Mouse (Mus musculus): ENCODE measurements at regions not wholly inside any gene's neighbourhood (a gene's known extent, or its start where the extent isn't known, plus 50 kb on each side); places are given as distances from the start of the nearest gene placed in this dataset.
A peak's percentile ranks its signal among the peaks of the same experiment; 100 is the strongest.

GRCm38 (mm10) chr2:170675731-170676130 is 55.9 kb upstream of the Dok5 start:
- DNase-seq (ENCODE audit: extremely low spot score in 1 of 2, low spot score in 1 of 2), result no peak

GRCm38 (mm10) chr2:170673683-170674082 is 57.9 kb upstream of the Dok5 start:
- DNase-seq (ENCODE audit: extremely low spot score in 1 of 2, low spot score in 1 of 2), result no peak

- no peak for DNase-seq (ENCODE audit: extremely low spot score in 1 of 2, low spot score in 1 of 2)
Measured at GRCm38 (mm10) chr2:170672789-170673188, 58.8 kb upstream of the Dok5 start.

GRCm38 (mm10) chr2:170668960-170669359 is 62.6 kb upstream of the Dok5 start:
- no peak for DNase-seq (ENCODE audit: extremely low spot score in 1 of 2, low spot score in 1 of 2)

GRCm38 (mm10) chr2:170668497-170668896 is 63.1 kb upstream of the Dok5 start:
- no peak for DNase-seq (ENCODE audit: extremely low spot score in 1 of 2, low spot score in 1 of 2)

GRCm38 (mm10) chr2:170662069-170662980 is 60.5 kb upstream of the 4930470P17Rik start:
- peak; percentile 40 to 61 for DNase-seq (ENCODE audit: extremely low spot score in 1 of 2, low spot score in 1 of 2)

- no peak for DNase-seq (ENCODE audit: extremely low spot score in 1 of 2, low spot score in 1 of 2)
Measured at GRCm38 (mm10) chr2:170659291-170659690, 57.5 kb upstream of the 4930470P17Rik start.

GRCm38 (mm10) chr2:170658520-170658919 is 56.7 kb upstream of the 4930470P17Rik start:
- DNase-seq (ENCODE audit: extremely low spot score in 1 of 2, low spot score in 1 of 2), result no peak

- DNase-seq (ENCODE audit: extremely low spot score in 1 of 2, low spot score in 1 of 2), result no peak
Measured at GRCm38 (mm10) chr2:170657821-170658221, 56.0 kb upstream of the 4930470P17Rik start.

GRCm38 (mm10) chr2:170652128-170652527 is 50.3 kb upstream of the 4930470P17Rik start:
- no peak for DNase-seq (ENCODE audit: extremely low spot score in 1 of 2, low spot score in 1 of 2)
